Mouse (Mus musculus): ENCODE results near the gene Sorcs3.

DNA sequence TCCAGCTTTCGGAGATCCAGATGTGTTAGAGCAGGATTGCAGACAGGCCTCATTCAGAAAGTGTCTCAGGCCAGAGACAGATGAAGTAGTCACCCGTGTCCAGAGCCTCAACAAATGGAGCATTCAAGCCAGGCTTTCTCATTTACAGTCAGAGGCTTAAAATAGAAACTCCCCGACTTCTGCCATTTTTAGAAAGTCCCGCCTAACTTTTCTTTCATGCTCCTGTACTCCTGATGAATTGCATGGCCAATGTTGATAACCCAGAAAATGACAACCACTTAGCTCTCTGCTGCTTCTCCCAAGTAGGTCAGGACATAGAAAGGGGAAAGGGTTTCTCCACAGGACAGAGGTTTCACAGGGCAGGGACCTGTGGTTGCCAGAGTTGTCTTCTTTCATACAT, 261.6 kb downstream of the Sorcs3 start:
- TF ChIP-seq CTCF (conservative IDR thresholded peaks at IDR 0.05; ENCODE audit: low read length), result no peak
- no peak for TF ChIP-seq POU5F1 (IDR thresholded peaks at IDR 0.05; ENCODE audit: borderline replicate concordance, low read length)
- TF ChIP-seq NANOG (IDR thresholded peaks at IDR 0.05; ENCODE audit: borderline replicate concordance, low read length), result no peak
